Mouse (Mus musculus) hindbrain, embryonic 11.5 days (tissue): ENCODE results near the gene Il2. TPM values are rescaled to one million over a fixed set of nuclear protein-coding genes. Genes with fewer than 3 reads are reported as not detected.

Experiments used
- ATAC-seq: fragments of 200-750 bp; cut with Nextera tagmentation; 2 replicates; pipeline ENCODE4 v1.8.0; 2017; ENCODE audit warnings: mild to moderate bottlenecking, moderate TSS enrichment, moderate library complexity; ENCODE audit not compliant: low FRiP score
- DNase-seq: peaks from one replicate; pipeline ENCODE4 v3.0.0-alpha.2; 2015; ENCODE audit warnings: low spot score
- H3K27ac ChIP-seq: fragments of 300-500 bp; sonication (generic); 2 replicates; pipeline ENCODE4 v1.5.1; 2014; ENCODE audit warnings: mild to moderate bottlenecking, low read depth, low read length
- H3K27me3 ChIP-seq: fragments of 300-500 bp; sonication (generic); 2 replicates; pipeline ENCODE4 v1.6.1; 2014; ENCODE audit warnings: mild to moderate bottlenecking, low read length, moderate library complexity, mixed read lengths; ENCODE audit not compliant: control insufficient read depth, insufficient read depth
- H3K36me3 ChIP-seq: fragments of 300-500 bp; sonication (generic); 2 replicates; pipeline ENCODE4 v1.6.1; 2014; ENCODE audit warnings: mild to moderate bottlenecking, low read length, moderate library complexity, mixed read lengths; ENCODE audit not compliant: control insufficient read depth, insufficient read depth
- H3K4me1 ChIP-seq: fragments of 300-500 bp; sonication (generic); replicated peaks from 2 replicates; pipeline ENCODE4 v1.6.1; 2014; ENCODE audit warnings: low read length, mixed read lengths; ENCODE audit not compliant: control insufficient read depth, insufficient read depth
- H3K4me2 ChIP-seq: fragments of 300-500 bp; sonication (generic); replicated peaks from 2 replicates; pipeline ENCODE4 v1.6.1; 2014; ENCODE audit warnings: mild to moderate bottlenecking, low read depth, low read length
- H3K4me3 ChIP-seq: fragments of 300-500 bp; sonication (generic); 2 replicates; pipeline ENCODE4 v1.5.1; 2014; ENCODE audit warnings: low read depth, low read length
- H3K9ac ChIP-seq: fragments of 300-500 bp; sonication (generic); 2 replicates; pipeline ENCODE4 v1.6.1; 2014; ENCODE audit warnings: low read depth, low read length
- H3K9me3 ChIP-seq: fragments of 300-500 bp; sonication (generic); 2 replicates; pipeline ENCODE4 v1.6.1; 2016; ENCODE audit warnings: low read length; ENCODE audit not compliant: control insufficient read depth
- WGBS: fragments of 180-500 bp; shearing (Covaris S2); extraction: QIAGEN DNeasy Blood & Tissue Kit; methylation state at CpG from one replicate; pipeline ENCODE4 v1.1.7; 2014; 5-methylcytosine and 5-hydroxymethylcytosine counted together
- polyA plus RNA-seq: library from polyadenylated mRNA; unstranded; fragments of >200 nt; fragmentation: Nextera tagmentation; extraction: Ambion mirVana; gene quantifications from 2 replicates; pipeline ENCODE4 v1.2.1, GENCODE M21; 2014

Gene Il2
- polyA plus RNA-seq, 1 experiment from 2014 or later: 0.73 TPM

DNA sequence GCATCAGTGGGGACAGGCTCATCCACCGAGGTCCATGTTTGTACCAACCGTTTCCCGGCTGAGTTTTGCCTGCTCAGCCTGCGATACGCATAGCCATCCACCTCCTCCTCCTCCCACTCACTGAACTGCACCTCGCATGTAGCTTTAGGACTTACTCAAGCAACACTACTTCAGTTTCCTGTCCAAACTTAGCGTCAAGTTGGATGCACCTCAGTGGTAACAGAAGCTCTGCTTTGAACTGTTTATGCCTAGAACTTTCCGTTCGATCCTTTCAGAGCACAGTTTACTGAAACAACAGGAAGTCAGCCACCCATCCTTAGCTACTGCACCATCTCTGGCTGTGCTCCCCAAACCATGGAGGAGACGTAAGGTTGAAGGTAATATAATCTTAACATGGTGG is 26.5 kb upstream of the Il2 start:
- 88% methylated on average over 10 of the region's 10 CpGs for WGBS

GRCm38 (mm10) chr3:37146810-37147209 is 21.1 kb upstream of the Il2 start:
- DNase-seq (no peak), ATAC-seq (no peak)
- H3K36me3 ChIP-seq: no peaks in the 10 kb centered on the region
- H3K27me3 ChIP-seq: no peaks in the 10 kb centered on the region
- H3K9me3 ChIP-seq: no peaks in the 10 kb centered on the region
- H3K4me2 ChIP-seq: no peak overlapping the region
- no peak overlapping the region for H3K4me3 ChIP-seq
- H3K4me1 ChIP-seq: no peaks in the 10 kb centered on the region
- no peak overlapping the region for H3K9ac ChIP-seq
- no peak overlapping the region for H3K27ac ChIP-seq
- 87% methylated on average over 7 of the region's 7 CpGs for WGBS

More for the DNA sequence above, 26.5 kb upstream of the Il2 start:
- Histone ChIP-seq H3K27ac (no peak overlapping the region), H3K9ac (no peak overlapping the region), H3K9me3 (no peaks in the 10 kb centered on the region), H3K27me3 (no peaks in the 10 kb centered on the region), H3K36me3 (no peaks in the 10 kb centered on the region), H3K4me3 (no peak overlapping the region), H3K4me2 (no peak overlapping the region), H3K4me1 (no peaks in the 10 kb centered on the region)
- ATAC-seq (no peak), DNase-seq (no peak)

DNA sequence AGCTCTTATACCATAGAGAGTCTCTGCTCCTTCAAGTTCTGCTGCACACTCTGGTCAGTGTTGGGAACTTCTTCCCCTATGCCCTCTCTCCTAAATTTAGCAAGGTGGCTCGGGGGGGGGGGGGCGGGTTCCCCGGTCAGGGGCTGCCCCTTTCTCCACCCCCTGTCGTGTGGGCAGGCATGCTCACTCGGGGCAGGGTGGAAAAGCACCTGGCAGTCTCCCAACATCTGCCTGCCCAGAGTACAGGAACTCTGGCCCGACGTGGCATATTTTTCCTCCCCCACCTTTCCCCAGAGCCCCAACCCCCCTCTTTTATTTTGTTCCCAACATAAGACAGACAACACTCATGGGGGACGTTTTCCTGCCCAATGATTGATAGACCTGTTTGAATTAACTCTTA is 20.6 kb upstream of the Il2 start:
- 52% methylated on average over 8 of the region's 8 CpGs for WGBS
- ATAC-seq (no peak), DNase-seq (no peak)
- no peaks in the 10 kb centered on the region for H3K4me1 ChIP-seq
- H3K27ac ChIP-seq: no peak overlapping the region
- H3K4me2 ChIP-seq: no peak overlapping the region
- H3K9me3 ChIP-seq: no peaks in the 10 kb centered on the region
- H3K36me3 ChIP-seq: no peaks in the 10 kb centered on the region
- H3K9ac ChIP-seq: no peak overlapping the region
- H3K27me3 ChIP-seq: no peaks in the 10 kb centered on the region
- H3K4me3 ChIP-seq: no peak overlapping the region

DNA sequence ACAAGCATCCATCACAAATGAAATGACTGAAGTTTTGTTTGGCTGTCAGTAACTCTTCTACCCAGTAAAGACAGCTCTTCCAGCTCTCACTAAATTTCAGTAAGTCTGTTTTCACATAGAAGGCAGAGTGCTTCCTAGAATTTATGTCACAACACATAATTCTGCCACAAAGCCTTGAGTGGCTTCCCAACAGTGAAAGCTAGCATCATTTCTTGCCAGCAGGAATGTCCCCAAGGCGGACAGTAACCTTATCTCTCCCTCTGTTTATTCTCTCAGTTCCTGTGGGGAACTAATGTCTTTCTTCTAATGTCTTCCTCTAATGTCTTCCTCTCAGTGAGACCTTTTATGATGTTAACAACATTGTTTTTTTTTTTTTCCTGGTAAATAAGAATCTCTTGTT is 19.2 kb upstream of the Il2 start:
- no peak for ATAC-seq
- H3K4me3 ChIP-seq: no peak overlapping the region
- no peak overlapping the region for H3K4me2 ChIP-seq
- DNase-seq: no peak
- H3K27me3 ChIP-seq: no peaks in the 10 kb centered on the region
- no peaks in the 10 kb centered on the region for H3K36me3 ChIP-seq
- 57% methylated on average over 1 of the region's 1 CpGs for WGBS
- H3K4me1 ChIP-seq: no peaks in the 10 kb centered on the region
- no peak overlapping the region for H3K27ac ChIP-seq
- no peaks in the 10 kb centered on the region for H3K9me3 ChIP-seq
- H3K9ac ChIP-seq: no peak overlapping the region

GRCm38 (mm10) chr3:37141827-37142226 is 16.1 kb upstream of the Il2 start:
- DNase-seq: no peak
- Histone ChIP-seq H3K4me2 (no peak overlapping the region), H3K9me3 (no peaks in the 10 kb centered on the region), H3K27me3 (no peaks in the 10 kb centered on the region), H3K4me1 (no peaks in the 10 kb centered on the region), H3K9ac (no peak overlapping the region), H3K27ac (no peak overlapping the region), H3K36me3 (no peaks in the 10 kb centered on the region), H3K4me3 (no peak overlapping the region)
- ATAC-seq: no peak
- WGBS: 89% methylated on average over 2 of the region's 2 CpGs

GRCm38 (mm10) chr3:37140168-37140906 is 14.6 kb upstream of the Il2 start:
- WGBS: 89% methylated on average over 6 of the region's 6 CpGs
- ATAC-seq (no peak), DNase-seq (no peak)
- H3K4me1 ChIP-seq: no peaks in the 10 kb centered on the region
- no peak overlapping the region for H3K4me2 ChIP-seq
- no peaks in the 10 kb centered on the region for H3K36me3 ChIP-seq
- no peak overlapping the region for H3K4me3 ChIP-seq
- no peak overlapping the region for H3K9ac ChIP-seq
- H3K27ac ChIP-seq: no peak overlapping the region
- H3K27me3 ChIP-seq: no peaks in the 10 kb centered on the region
- H3K9me3 ChIP-seq: no peaks in the 10 kb centered on the region

- Histone ChIP-seq H3K27me3 (no peaks in the 10 kb centered on the region), H3K27ac (no peak overlapping the region), H3K36me3 (no peaks in the 10 kb centered on the region), H3K4me1 (no peaks in the 10 kb centered on the region), H3K9me3 (no peaks in the 10 kb centered on the region), H3K9ac (no peak overlapping the region), H3K4me3 (no peak overlapping the region), H3K4me2 (no peak overlapping the region)
- WGBS: 84% methylated on average over 3 of the region's 3 CpGs
- ATAC-seq (no peak), DNase-seq (no peak)
These were observed 13.4 kb upstream of the Il2 start for GRCm38 (mm10) chr3:37139192-37139591.

DNA sequence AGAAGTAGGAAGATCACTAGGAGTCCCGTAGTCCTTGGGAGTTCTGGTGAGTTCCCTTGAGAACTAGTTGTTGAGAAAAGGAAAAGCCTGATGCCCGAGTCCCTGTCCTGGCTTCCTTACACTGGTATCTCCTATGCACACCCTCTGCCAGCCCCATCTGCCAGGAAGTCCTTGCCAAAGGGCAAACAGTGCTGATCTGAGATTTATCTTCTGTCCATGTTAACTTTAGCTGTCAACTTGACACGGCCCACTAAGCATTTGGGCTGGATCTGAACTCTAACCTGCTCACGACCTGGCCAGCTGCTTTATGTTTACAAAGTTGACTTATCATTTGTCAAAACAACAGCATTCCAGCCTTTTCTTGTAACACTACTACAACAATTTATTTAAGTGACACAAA is 11.5 kb upstream of the Il2 start:
- Histone ChIP-seq H3K4me1 (no peaks in the 10 kb centered on the region), H3K27me3 (no peaks in the 10 kb centered on the region), H3K4me2 (no peak overlapping the region), H3K36me3 (no peaks in the 10 kb centered on the region), H3K4me3 (no peak overlapping the region), H3K9ac (no peak overlapping the region), H3K27ac (no peak overlapping the region), H3K9me3 (no peaks in the 10 kb centered on the region)
- ATAC-seq (no peak), DNase-seq (no peak)
- 73% methylated on average over 4 of the region's 4 CpGs for WGBS

GRCm38 (mm10) chr3:37129063-37129462 is 3.3 kb upstream of the Il2 start:
- Histone ChIP-seq H3K4me2 (no peak overlapping the region), H3K9me3 (no peaks in the 10 kb centered on the region), H3K4me3 (no peak overlapping the region), H3K36me3 (no peaks in the 10 kb centered on the region), H3K4me1 (no peaks in the 10 kb centered on the region), H3K27ac (no peak overlapping the region), H3K27me3 (no peaks in the 10 kb centered on the region), H3K9ac (no peak overlapping the region)
- 64% methylated on average over 2 of the region's 2 CpGs for WGBS
- DNase-seq (no peak), ATAC-seq (no peak)
